Mouse (Mus musculus) liver, embryonic 12.5 days (tissue): ENCODE data around the gene Capn9. TPM values are rescaled to one million over a fixed set of nuclear protein-coding genes. Genes with fewer than 3 reads are reported as not detected.

Experiments used
- ATAC-seq: fragments of 200-750 bp; cut with Nextera tagmentation; 2 replicates; pipeline ENCODE4 v1.8.0; 2017; ENCODE audit warnings: moderate number of reproducible peaks, mild to moderate bottlenecking, moderate library complexity
- H3K27ac ChIP-seq: fragments of 300-500 bp; sonication (generic); 2 replicates; pipeline ENCODE4 v1.5.1; 2016; ENCODE audit warnings: mild to moderate bottlenecking
- H3K27me3 ChIP-seq: fragments of 300-500 bp; sonication (generic); replicated peaks from 2 replicates; pipeline ENCODE4 v1.6.1; 2016; ENCODE audit warnings: mild to moderate bottlenecking, moderate library complexity
- H3K36me3 ChIP-seq: fragments of 300-500 bp; sonication (generic); 2 replicates; pipeline ENCODE4 v1.6.1; 2016; ENCODE audit warnings: mild to moderate bottlenecking, moderate library complexity
- H3K4me1 ChIP-seq: fragments of 300-500 bp; sonication (generic); 2 replicates; pipeline ENCODE4 v1.6.1; 2016
- H3K4me2 ChIP-seq: fragments of 300-500 bp; sonication (generic); 2 replicates; pipeline ENCODE4 v1.6.1; 2016; ENCODE audit warnings: mild to moderate bottlenecking, moderate library complexity
- H3K4me3 ChIP-seq: fragments of 300-500 bp; sonication (generic); 2 replicates; pipeline ENCODE4 v1.5.1; 2016; ENCODE audit warnings: mild to moderate bottlenecking, moderate library complexity
- H3K9ac ChIP-seq: fragments of 300-500 bp; sonication (generic); 2 replicates; pipeline ENCODE4 v1.6.1; 2016; ENCODE audit warnings: mild to moderate bottlenecking, moderate library complexity
- H3K9me3 ChIP-seq: fragments of 300-500 bp; sonication (generic); replicated peaks from 2 replicates; pipeline ENCODE4 v1.6.1; 2016; ENCODE audit warnings: mild to moderate bottlenecking, moderate library complexity
- WGBS: fragments of 180-500 bp; shearing (Covaris S2); methylation state at CpG from one replicate; pipeline ENCODE4 v1.1.7; 2016; ENCODE audit not compliant: insufficient replicate concordance; 5-methylcytosine and 5-hydroxymethylcytosine counted together
- polyA plus RNA-seq: library from polyadenylated mRNA; unstranded; fragments of >200 nt; fragmentation: Nextera tagmentation; extraction: Ambion mirVana; gene quantifications from 2 replicates; pipeline ENCODE4 v1.2.1, GENCODE M21; 2016

Capn9 gene
- polyA plus RNA-seq, 1 experiment from 2014 or later, result 0.05 TPM

DNA sequence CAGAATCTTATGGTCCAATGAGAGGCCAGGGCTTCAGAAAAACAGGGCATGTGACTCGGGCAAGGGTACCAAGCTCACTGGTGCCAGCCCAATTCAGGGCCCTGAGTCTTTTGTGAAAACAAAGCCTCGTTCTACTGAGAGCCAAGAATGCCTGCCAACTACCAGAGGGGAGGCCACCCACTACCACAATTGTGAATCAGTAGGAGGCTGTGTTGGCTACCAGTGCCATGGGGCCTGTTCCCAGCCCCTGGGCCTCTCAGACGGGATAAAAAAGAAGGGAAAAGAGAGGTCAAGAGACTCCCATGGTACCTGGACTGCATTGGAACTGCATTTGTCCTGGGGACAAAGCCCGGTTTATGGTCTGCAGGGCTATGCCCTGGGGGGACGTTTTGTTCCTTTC lies 45.3 kb downstream of the Capn9 start:
- no peaks in the 10 kb centered on the region; the same call in 1 of the 2 replicates for H3K4me1 ChIP-seq
- H3K9me3 ChIP-seq, result no peaks in the 10 kb centered on the region
- no peaks in the 10 kb centered on the region for H3K36me3 ChIP-seq
- H3K4me2 ChIP-seq, result no peak overlapping the region
- H3K4me3 ChIP-seq, result no peak overlapping the region
- no peak overlapping the region for H3K9ac ChIP-seq
- ATAC-seq, result no peak
- H3K27me3 ChIP-seq, result no peaks in the 10 kb centered on the region
- 47% methylated on average over 5 of the region's 5 CpGs for WGBS
- H3K27ac ChIP-seq, result no peak overlapping the region

DNA sequence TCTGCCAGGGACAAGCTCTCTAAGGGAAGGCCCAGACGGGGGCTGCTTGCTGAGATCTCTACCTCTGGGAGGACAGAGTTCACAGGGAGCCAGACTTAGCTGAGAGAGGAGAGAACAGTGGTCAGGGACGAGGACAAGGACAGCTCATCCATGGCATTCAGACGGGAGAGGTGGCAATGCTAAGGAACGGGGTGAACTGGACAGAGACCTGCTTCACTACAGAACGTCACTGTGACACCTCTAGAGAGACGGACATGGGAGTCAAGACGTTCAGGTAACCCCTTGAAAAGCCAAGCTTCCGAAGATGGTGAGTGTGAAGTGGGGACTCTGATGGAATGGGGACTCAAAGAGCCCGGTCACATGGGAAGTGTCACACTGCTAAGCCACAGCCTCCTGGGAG lies 50.3 kb downstream of the Capn9 start:
- H3K4me2 ChIP-seq, result no peak overlapping the region
- no peak overlapping the region for H3K9ac ChIP-seq
- no peak overlapping the region for H3K4me3 ChIP-seq
- WGBS, result 67% methylated on average over 9 of the region's 9 CpGs
- no peak for ATAC-seq
- H3K4me1 ChIP-seq, result no peaks in the 10 kb centered on the region
- H3K36me3 ChIP-seq, result no peaks in the 10 kb centered on the region
- H3K27ac ChIP-seq, result no peak overlapping the region
- no peaks in the 10 kb centered on the region for H3K9me3 ChIP-seq
- no peaks in the 10 kb centered on the region for H3K27me3 ChIP-seq

DNA sequence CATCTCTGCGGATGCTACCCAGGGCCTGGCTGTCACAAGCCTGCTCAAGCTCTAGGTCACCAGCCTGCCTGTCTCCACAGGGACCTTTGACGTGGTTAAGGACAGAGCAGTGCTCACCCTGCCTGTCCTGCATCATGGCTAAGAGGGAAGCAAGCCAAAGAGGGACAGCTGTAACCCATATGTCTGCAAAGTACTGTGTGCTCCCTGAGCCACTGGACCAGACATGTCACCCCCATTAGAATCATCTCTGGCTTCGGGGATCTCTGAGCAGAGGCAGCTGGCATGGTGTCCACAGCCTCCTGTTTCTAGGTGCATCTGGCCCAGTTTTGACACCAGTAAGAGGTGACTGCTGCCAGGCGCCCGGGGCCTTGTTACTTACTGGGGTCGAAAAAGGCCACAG lies 54.6 kb downstream of the Capn9 start:
- ATAC-seq, result no peak
- no peak overlapping the region for H3K4me3 ChIP-seq
- no peaks in the 10 kb centered on the region for H3K36me3 ChIP-seq

GRCm38 (mm10) chr8:124630891-124631290 lies 55.0 kb downstream of the Capn9 start:
- no peak for ATAC-seq
- H3K4me1 ChIP-seq, result no peaks in the 10 kb centered on the region
- H3K27me3 ChIP-seq, result no peaks in the 10 kb centered on the region
- 60% methylated on average over 4 of the region's 4 CpGs for WGBS
- H3K9me3 ChIP-seq, result no peaks in the 10 kb centered on the region
- H3K4me2 ChIP-seq, result no peak overlapping the region
- no peak overlapping the region for H3K27ac ChIP-seq
- no peak overlapping the region for H3K9ac ChIP-seq
- H3K4me3 ChIP-seq, result no peak overlapping the region
- H3K36me3 ChIP-seq, result no peaks in the 10 kb centered on the region

More for the DNA sequence above, 54.6 kb downstream of the Capn9 start:
- Histone ChIP-seq H3K9ac (no peak overlapping the region), H3K4me2 (no peak overlapping the region), H3K27ac (no peak overlapping the region), H3K4me1 (no peaks in the 10 kb centered on the region), H3K9me3 (no peaks in the 10 kb centered on the region), H3K27me3 (no peaks in the 10 kb centered on the region)
- 75% methylated on average over 6 of the region's 6 CpGs for WGBS

GRCm38 (mm10) chr8:124631966-124632365 lies 56.1 kb downstream of the Capn9 start:
- peaks cover 8% of the 10 kb centered on the region for H3K36me3 ChIP-seq
- no peak overlapping the region for H3K9ac ChIP-seq
- H3K27ac ChIP-seq, result no peak overlapping the region
- H3K4me1 ChIP-seq, result no peaks in the 10 kb centered on the region
- no peaks in the 10 kb centered on the region for H3K27me3 ChIP-seq
- H3K4me2 ChIP-seq, result no peak overlapping the region
- 53% methylated on average over 7 of the region's 7 CpGs for WGBS
- H3K4me3 ChIP-seq, result no peak overlapping the region
- no peaks in the 10 kb centered on the region for H3K9me3 ChIP-seq
- ATAC-seq, result no peak

DNA sequence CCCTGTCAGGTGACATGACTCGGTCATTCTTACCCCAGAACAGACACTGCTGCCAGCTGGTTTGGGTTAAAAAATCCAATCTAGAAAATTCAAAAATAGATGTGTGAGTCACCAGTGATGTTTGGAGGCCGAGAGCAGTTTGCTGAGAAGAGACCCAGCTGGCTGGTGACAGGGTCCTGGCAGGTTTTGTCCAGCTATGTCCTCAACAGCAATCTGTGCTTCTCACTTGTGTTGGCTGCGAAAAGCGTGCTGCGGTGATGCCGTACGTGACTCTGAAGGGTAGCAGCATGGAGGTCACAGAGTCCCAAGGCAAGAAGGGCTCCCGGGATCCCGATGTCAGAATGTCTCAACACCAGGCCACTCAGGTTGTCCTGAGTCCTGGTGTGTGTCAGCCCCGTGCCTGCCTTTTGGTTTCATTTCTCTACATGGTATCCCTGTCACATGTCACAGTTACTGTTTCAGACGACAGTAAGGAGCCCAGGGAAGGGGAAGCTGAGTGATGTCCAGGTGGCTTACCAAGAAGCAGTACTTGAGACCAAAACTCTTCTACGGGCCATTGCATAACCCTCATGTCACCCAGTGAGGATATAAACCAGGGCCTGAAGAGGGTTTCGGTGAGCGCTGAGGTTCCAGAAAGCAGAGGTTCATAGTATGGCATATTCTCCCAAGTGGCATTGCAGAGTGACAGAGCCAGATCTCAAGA lies 57.2 kb downstream of the Capn9 start:
- H3K27ac ChIP-seq, result no peak overlapping the region
- H3K9me3 ChIP-seq, result no peaks in the 10 kb centered on the region
- no peak overlapping the region for H3K9ac ChIP-seq
- H3K4me3 ChIP-seq, result no peak overlapping the region
- WGBS, result 67% methylated on average over 14 of the region's 14 CpGs
- H3K36me3 ChIP-seq, result peaks cover 19% of the 10 kb centered on the region
- H3K4me2 ChIP-seq, result no peak overlapping the region
- H3K27me3 ChIP-seq, result no peaks in the 10 kb centered on the region
- H3K4me1 ChIP-seq, result no peaks in the 10 kb centered on the region
- ATAC-seq, result no peak

- no peak overlapping the region for H3K4me2 ChIP-seq
- no peaks in the 10 kb centered on the region for H3K9me3 ChIP-seq
- no peak overlapping the region for H3K27ac ChIP-seq
- WGBS, result 76% methylated on average over 13 of the region's 13 CpGs
- no peaks in the 10 kb centered on the region for H3K27me3 ChIP-seq
- H3K36me3 ChIP-seq, result peaks cover 32% of the 10 kb centered on the region
- no peak overlapping the region for H3K4me3 ChIP-seq
- H3K9ac ChIP-seq, result no peak overlapping the region
- ATAC-seq, result no peak
- H3K4me1 ChIP-seq, result no peaks in the 10 kb centered on the region
Observed at GRCm38 (mm10) chr8:124634411-124635246, 58.7 kb downstream of the Capn9 start.

- H3K4me1 ChIP-seq, result no peaks in the 10 kb centered on the region
- ATAC-seq, result no peak
- no peaks in the 10 kb centered on the region for H3K9me3 ChIP-seq
- no peak overlapping the region for H3K27ac ChIP-seq
- H3K36me3 ChIP-seq, result peaks cover 32% of the 10 kb centered on the region
- 66% methylated on average over 8 of the region's 8 CpGs for WGBS
- no peak overlapping the region for H3K4me3 ChIP-seq
- H3K4me2 ChIP-seq, result no peak overlapping the region
- no peak overlapping the region for H3K9ac ChIP-seq
- no peaks in the 10 kb centered on the region for H3K27me3 ChIP-seq
Observed at GRCm38 (mm10) chr8:124635247-124635502, 59.3 kb downstream of the Capn9 start.

GRCm38 (mm10) chr8:124641599-124641998 lies 65.7 kb downstream of the Capn9 start:
- Histone ChIP-seq H3K9ac (no peak overlapping the region), H3K36me3 (peaks cover 45% of the 10 kb centered on the region), H3K4me3 (no peak overlapping the region), H3K4me2 (no peak overlapping the region), H3K27ac (no peak overlapping the region), H3K4me1 (peaks cover 12% of the 10 kb centered on the region), H3K9me3 (no peaks in the 10 kb centered on the region), H3K27me3 (no peaks in the 10 kb centered on the region)
- 83% methylated on average over 8 of the region's 8 CpGs for WGBS
- ATAC-seq, result no peak

GRCm38 (mm10) chr8:124643540-124644339 lies 67.8 kb downstream of the Capn9 start:
- H3K27ac ChIP-seq, result 0 out of 2 replicates have a peak overlapping the region, but pooled peaks have one; percentile 39
- WGBS, result 64% methylated on average over 18 of the region's 18 CpGs

GRCm38 (mm10) chr8:124648311-124648710 lies 72.4 kb downstream of the Capn9 start:
- H3K27ac ChIP-seq, result no peak overlapping the region
- peaks cover 15% of the 10 kb centered on the region for H3K36me3 ChIP-seq
- no peak overlapping the region for H3K9ac ChIP-seq
- H3K4me3 ChIP-seq, result no peak overlapping the region
- H3K9me3 ChIP-seq, result no peaks in the 10 kb centered on the region
- peaks cover 32% of the 10 kb centered on the region for H3K4me1 ChIP-seq
- no peaks in the 10 kb centered on the region for H3K27me3 ChIP-seq
- no peak overlapping the region for H3K4me2 ChIP-seq
- peak; percentile 13; the same call in 1 of the 2 replicates for ATAC-seq

More at GRCm38 (mm10) chr8:124643540-124644339, 67.8 kb downstream of the Capn9 start:
- Histone ChIP-seq H3K4me2 (no peak overlapping the region), H3K9me3 (no peaks in the 10 kb centered on the region), H3K9ac (no peak overlapping the region), H3K27me3 (no peaks in the 10 kb centered on the region), H3K4me1 (peaks cover 19% of the 10 kb centered on the region), H3K36me3 (peaks cover 25% of the 10 kb centered on the region), H3K4me3 (no peak overlapping the region)
- no peak for ATAC-seq

GRCm38 (mm10) chr8:124651776-124652175 lies 75.9 kb downstream of the Capn9 start:
- Histone ChIP-seq H3K4me1 (peaks cover 49% of the 10 kb centered on the region), H3K36me3 (peaks cover 16% of the 10 kb centered on the region; the same call in 1 of the 2 replicates), H3K27me3 (no peaks in the 10 kb centered on the region), H3K4me3 (no peak overlapping the region), H3K4me2 (no peak overlapping the region), H3K27ac (peak overlapping the region; percentile 53), H3K9me3 (no peaks in the 10 kb centered on the region), H3K9ac (no peak overlapping the region)
- 0 out of 2 replicates have a peak, but pooled peaks have one; percentile 50 for ATAC-seq
- WGBS, result 81% methylated on average over 20 of the region's 20 CpGs
